Mouse (Mus musculus): ENCODE results near the gene Gpr155. TPM values are rescaled to one million over a fixed set of nuclear protein-coding genes. Genes with fewer than 3 reads are reported as not detected.

Gene Gpr155
- total and polyA plus RNA-seq, 2 experiments from 2014 or later, result 11.8 to 26.5 TPM

GRCm38 (mm10) chr2:73360536-73360935 lies 25.8 kb downstream of the Gpr155 start:
- ATAC-seq (ENCODE audit: low FRiP score) (no peak), DNase-seq (ENCODE audit: low spot score) (no peak)
- H3K9ac ChIP-seq (replicated peaks; ENCODE audit: low read length, poor library complexity, severe bottlenecking), result no peak overlapping the region
- 82% methylated on average over 2 of the region's 2 CpGs for WGBS
- no peak overlapping the region for H3K27ac ChIP-seq (ENCODE audit: low read depth, low read length)
- peaks cover 14% of the 10 kb centered on the region; the same call in 1 of the 2 replicates for H3K36me3 ChIP-seq (ENCODE audit: insufficient read depth, low read length)
- no peak overlapping the region for H3K4me3 ChIP-seq (ENCODE audit: low read depth, low read length)
- no peaks in the 10 kb centered on the region for H3K27me3 ChIP-seq (ENCODE audit: insufficient read depth, low read length)
- no peak for TF ChIP-seq CTCF (IDR thresholded peaks at IDR 0.05)
- H3K4me2 ChIP-seq (ENCODE audit: low read depth, low read length, poor library complexity, severe bottlenecking), result no peak overlapping the region
- H3K9me3 ChIP-seq (ENCODE audit: low read length), result no peaks in the 10 kb centered on the region
- no peaks in the 10 kb centered on the region for H3K4me1 ChIP-seq (ENCODE audit: insufficient read depth, low read length)

GRCm38 (mm10) chr2:73359941-73360340 lies 26.4 kb downstream of the Gpr155 start:
- Histone ChIP-seq H3K27ac (ENCODE audit: low read depth, low read length) (no peak overlapping the region), H3K36me3 (ENCODE audit: insufficient read depth, low read length) (peaks cover 14% of the 10 kb centered on the region; the same call in 1 of the 2 replicates), H3K9ac (replicated peaks; ENCODE audit: low read length, poor library complexity, severe bottlenecking) (no peak overlapping the region), H3K9me3 (ENCODE audit: low read length) (no peaks in the 10 kb centered on the region), H3K4me2 (ENCODE audit: low read depth, low read length, poor library complexity, severe bottlenecking) (no peak overlapping the region), H3K4me3 (ENCODE audit: low read depth, low read length) (no peak overlapping the region), H3K27me3 (ENCODE audit: insufficient read depth, low read length) (no peaks in the 10 kb centered on the region), H3K4me1 (ENCODE audit: insufficient read depth, low read length) (no peaks in the 10 kb centered on the region)
- 96% methylated on average over 5 of the region's 5 CpGs for WGBS
- no peak for TF ChIP-seq CTCF (IDR thresholded peaks at IDR 0.05)
- ATAC-seq (ENCODE audit: low FRiP score) (no peak), DNase-seq (ENCODE audit: low spot score) (no peak)

- ATAC-seq (ENCODE audit: low FRiP score), result no peak
- peaks cover 14% of the 10 kb centered on the region; the same call in 1 of the 2 replicates for H3K36me3 ChIP-seq (ENCODE audit: insufficient read depth, low read length)
- H3K27ac ChIP-seq (ENCODE audit: low read depth, low read length), result no peak overlapping the region
- no peak for TF ChIP-seq CTCF (IDR thresholded peaks at IDR 0.05)
- 84% methylated on average over 18 of the region's 18 CpGs for WGBS
- no peak overlapping the region for H3K4me2 ChIP-seq (ENCODE audit: low read depth, low read length, poor library complexity, severe bottlenecking)
- no peak overlapping the region for H3K4me3 ChIP-seq (ENCODE audit: low read depth, low read length)
- no peaks in the 10 kb centered on the region for H3K9me3 ChIP-seq (ENCODE audit: low read length)
- no peaks in the 10 kb centered on the region for H3K27me3 ChIP-seq (ENCODE audit: insufficient read depth, low read length)
- no peak overlapping the region for H3K9ac ChIP-seq (replicated peaks; ENCODE audit: low read length, poor library complexity, severe bottlenecking)
- no peak for DNase-seq (ENCODE audit: low spot score)
- H3K4me1 ChIP-seq (ENCODE audit: insufficient read depth, low read length), result no peaks in the 10 kb centered on the region
Observed at GRCm38 (mm10) chr2:73357004-73357403, 29.4 kb downstream of the Gpr155 start.

GRCm38 (mm10) chr2:73351927-73352374 lies 34.4 kb downstream of the Gpr155 start:
- Histone ChIP-seq H3K4me3 (ENCODE audit: low read depth, low read length) (no peak overlapping the region), H3K4me1 (ENCODE audit: insufficient read depth, low read length) (no peaks in the 10 kb centered on the region), H3K36me3 (ENCODE audit: insufficient read depth, low read length) (peaks cover 11% of the 10 kb centered on the region; the same call in 1 of the 2 replicates), H3K27me3 (ENCODE audit: insufficient read depth, low read length) (no peaks in the 10 kb centered on the region), H3K9ac (replicated peaks; ENCODE audit: low read length, poor library complexity, severe bottlenecking) (no peak overlapping the region), H3K9me3 (ENCODE audit: low read length) (no peaks in the 10 kb centered on the region), H3K4me2 (ENCODE audit: low read depth, low read length, poor library complexity, severe bottlenecking) (no peak overlapping the region), H3K27ac (ENCODE audit: low read depth, low read length) (no peak overlapping the region)
- DNase-seq (ENCODE audit: low spot score), result peak; percentile 31
- no peak for TF ChIP-seq CTCF (IDR thresholded peaks at IDR 0.05)
- ATAC-seq (ENCODE audit: low FRiP score), result no peak
- WGBS, result 38% methylated on average over 7 of the region's 7 CpGs

- ATAC-seq (ENCODE audit: low FRiP score) (no peak), DNase-seq (ENCODE audit: low spot score) (peak; percentile 13)
- WGBS, result 56% methylated on average over 5 of the region's 5 CpGs
- Histone ChIP-seq H3K4me3 (ENCODE audit: low read depth, low read length) (no peak overlapping the region), H3K27ac (ENCODE audit: low read depth, low read length) (no peak overlapping the region), H3K9ac (replicated peaks; ENCODE audit: low read length, poor library complexity, severe bottlenecking) (no peak overlapping the region), H3K4me1 (ENCODE audit: insufficient read depth, low read length) (no peaks in the 10 kb centered on the region), H3K27me3 (ENCODE audit: insufficient read depth, low read length) (no peaks in the 10 kb centered on the region), H3K9me3 (ENCODE audit: low read length) (no peaks in the 10 kb centered on the region), H3K36me3 (ENCODE audit: insufficient read depth, low read length) (0 out of 2 replicates have a peak, but pooled peaks cover 8% of the 10 kb centered on the region), H3K4me2 (ENCODE audit: low read depth, low read length, poor library complexity, severe bottlenecking) (no peak overlapping the region)
- TF ChIP-seq CTCF (IDR thresholded peaks at IDR 0.05), result no peak
Observed at GRCm38 (mm10) chr2:73351496-73351895, 34.9 kb downstream of the Gpr155 start.

GRCm38 (mm10) chr2:73348221-73348620 lies 38.2 kb downstream of the Gpr155 start:
- Histone ChIP-seq H3K27ac (ENCODE audit: low read depth, low read length) (no peak overlapping the region), H3K9ac (replicated peaks; ENCODE audit: low read length, poor library complexity, severe bottlenecking) (no peak overlapping the region), H3K27me3 (ENCODE audit: insufficient read depth, low read length) (no peaks in the 10 kb centered on the region), H3K4me3 (ENCODE audit: low read depth, low read length) (no peak overlapping the region), H3K9me3 (ENCODE audit: low read length) (no peaks in the 10 kb centered on the region), H3K4me1 (ENCODE audit: insufficient read depth, low read length) (no peaks in the 10 kb centered on the region), H3K4me2 (ENCODE audit: low read depth, low read length, poor library complexity, severe bottlenecking) (no peak overlapping the region), H3K36me3 (ENCODE audit: insufficient read depth, low read length) (0 out of 2 replicates have a peak, but pooled peaks cover 1% of the 10 kb centered on the region)
- TF ChIP-seq CTCF (IDR thresholded peaks at IDR 0.05), result no peak
- ATAC-seq (ENCODE audit: low FRiP score) (no peak), DNase-seq (ENCODE audit: low spot score) (no peak)
- WGBS, result 82% methylated on average over 6 of the region's 6 CpGs
